Mouse (Mus musculus): ENCODE measurements around the gene Slc39a10.

DNA sequence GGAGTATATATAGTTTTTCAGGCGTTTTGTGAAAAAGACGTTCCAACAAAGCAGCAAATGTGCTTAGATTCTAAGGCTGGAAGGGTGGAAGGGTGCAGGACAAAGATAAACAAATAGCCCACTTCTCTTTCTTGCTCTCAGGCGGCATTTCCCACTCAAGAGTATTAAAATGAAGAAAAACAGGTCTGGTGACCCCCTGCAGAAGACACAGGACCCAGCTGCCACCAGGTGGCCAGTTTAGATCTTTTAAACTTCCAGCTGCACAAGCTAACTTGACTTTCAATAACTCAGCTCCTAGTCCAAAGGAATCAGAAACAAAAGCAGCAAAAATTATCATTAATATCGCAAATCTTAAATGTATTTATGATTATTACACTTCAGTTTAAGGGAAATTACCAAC is 36.2 kb downstream of the Slc39a10 start:
- TF ChIP-seq MAFK (IDR thresholded peaks at IDR 0.05; ENCODE audit: insufficient read depth, low read depth, low read length) (no peak), ZNF384 (IDR thresholded peaks at IDR 0.05; ENCODE audit: low read depth, low read length) (no peak), ZC3H11A (IDR thresholded peaks at IDR 0.05; ENCODE audit: borderline replicate concordance, low read depth, low read length) (no peak), HCFC1 (IDR thresholded peaks at IDR 0.05; ENCODE audit: borderline replicate concordance, insufficient read depth, low read length) (no peak)
